Mouse (Mus musculus): ENCODE measurements around the gene Gm11168. TPM values are rescaled to one million over a fixed set of nuclear protein-coding genes. Genes with fewer than 3 reads are reported as not detected.
"Not testable (repeated sequence)": the region's sequence is repeated elsewhere in the genome, so short reads cannot be mapped to it uniquely, and the experiment has no call there.

Gm11168 gene
- total RNA-seq, 2 experiments from 2014 or later = not detected

GRCm38 (mm10) chr9:3025653-3026052, 22.5 kb downstream of the Gm11168 start:
- peak; percentile 58 for DNase-seq

- DNase-seq = peak; percentile 15
Measured at GRCm38 (mm10) chr9:3026136-3026535, 23.0 kb downstream of the Gm11168 start.

GRCm38 (mm10) chr9:3026741-3027140, 23.6 kb downstream of the Gm11168 start:
- peak; percentile 24 for DNase-seq

- DNase-seq = not testable (repeated sequence)
Measured at GRCm38 (mm10) chr9:3027200-3027599, 24.1 kb downstream of the Gm11168 start.

GRCm38 (mm10) chr9:3029276-3030000, 26.3 kb downstream of the Gm11168 start:
- peak; percentile 37 for DNase-seq

GRCm38 (mm10) chr9:3030677-3031318, 27.7 kb downstream of the Gm11168 start:
- not testable (repeated sequence) for DNase-seq

GRCm38 (mm10) chr9:3034299-3034698, 31.2 kb downstream of the Gm11168 start, which contains the start of gene Gm17535:
Gm17535 (plus strand) TSS chr9:3034599.
- not testable (repeated sequence) for DNase-seq

- DNase-seq = not testable (repeated sequence)
Measured at GRCm38 (mm10) chr9:3036577-3036976, 33.4 kb downstream of the Gm11168 start, which contains the start of gene Gm10715. Gm10715 (plus strand) TSS chr9:3036877.

GRCm38 (mm10) chr9:3038161-3038560, 35.0 kb downstream of the Gm11168 start:
- not testable (repeated sequence) for DNase-seq

Small RNA genes lying within 50 kb of the gene (microRNA-seq; reads per million reads assigned to microRNA genes)
- gene Mir101c = 0 reads per million in 2 experiments

Other genes starting within 250 kb of the Gm11168 start
- gene Gm10722, start 2.4 kb upstream of the Gm11168 start, total RNA-seq (2021) = not detected
- not detected for gene Gm10721, start 9.8 kb downstream of the Gm11168 start, total RNA-seq (2021)
- gene Gm10720, start 12.3 kb downstream of the Gm11168 start, total RNA-seq (2021) = not detected
- 1 to 10 TPM in 1 of 2 experiments, not detected in 1; 1.3 TPM for gene Gm10719, start 14.1 kb downstream of the Gm11168 start, total RNA-seq (2021)
- 1 to 10 TPM in 1 of 2 experiments, under 1 TPM in 1; 0.94 to 1.6 TPM for gene Gm10718, start 20.2 kb downstream of the Gm11168 start, total RNA-seq (2021)
- not detected for gene Gm10717, start 22.1 kb downstream of the Gm11168 start, total RNA-seq (2021)
- not detected for gene Gm17535, start 31.3 kb downstream of the Gm11168 start, total RNA-seq (2021)
- gene Gm10715, start 33.5 kb downstream of the Gm11168 start, total RNA-seq (2021) = not detected